Mouse (Mus musculus) stomach, embryonic 15.5 days (tissue): ENCODE results near the gene Clps. TPM values are rescaled to one million over a fixed set of nuclear protein-coding genes. Genes with fewer than 3 reads are reported as not detected.

ENCODE experiments used
- ATAC-seq: fragments of 200-750 bp; cut with Nextera tagmentation; 2 replicates; pipeline ENCODE4 v1.8.0; 2017; ENCODE audit warnings: low read depth, moderate number of reproducible peaks, moderate TSS enrichment; ENCODE audit not compliant: insufficient read depth, low FRiP score
- H3K27ac ChIP-seq: fragments of 300-500 bp; sonication (generic); 2 replicates; pipeline ENCODE4 v1.5.1; 2015; ENCODE audit warnings: mild to moderate bottlenecking, inconsistent platforms
- H3K27me3 ChIP-seq: fragments of 300-500 bp; sonication (generic); replicated peaks from 2 replicates; pipeline ENCODE4 v1.6.1; 2015; ENCODE audit warnings: inconsistent platforms
- H3K36me3 ChIP-seq: fragments of 300-500 bp; sonication (generic); 2 replicates; pipeline ENCODE4 v1.6.1; 2015; ENCODE audit warnings: inconsistent platforms
- H3K4me1 ChIP-seq: fragments of 300-500 bp; sonication (generic); 2 replicates; pipeline ENCODE4 v1.6.1; 2015; ENCODE audit warnings: inconsistent platforms
- H3K4me2 ChIP-seq: fragments of 300-500 bp; sonication (generic); 2 replicates; pipeline ENCODE4 v1.6.1; 2015; ENCODE audit warnings: mild to moderate bottlenecking, inconsistent platforms
- H3K4me3 ChIP-seq: fragments of 300-500 bp; sonication (generic); replicated peaks from 2 replicates; pipeline ENCODE4 v1.5.1; 2015; ENCODE audit warnings: inconsistent platforms
- H3K9ac ChIP-seq: fragments of 300-500 bp; sonication (generic); 2 replicates; pipeline ENCODE4 v1.6.1; 2015; ENCODE audit warnings: inconsistent platforms
- H3K9me3 ChIP-seq: fragments of 300-500 bp; sonication (generic); 2 replicates; pipeline ENCODE4 v1.6.1; 2016; ENCODE audit warnings: inconsistent platforms
- WGBS: fragments of 180-500 bp; shearing (Covaris S2); methylation state at CpG from one replicate; pipeline ENCODE4 v1.1.7; 2015; 5-methylcytosine and 5-hydroxymethylcytosine counted together
- polyA plus RNA-seq: library from polyadenylated mRNA; unstranded; fragments of >200 nt; fragmentation: Nextera tagmentation; extraction: Ambion mirVana; gene quantifications from 2 replicates; pipeline ENCODE4 v1.2.1, GENCODE M21; 2015

Gene Clps
- polyA plus RNA-seq: 3,221 and 3,572 TPM in 2 replicates

DNA sequence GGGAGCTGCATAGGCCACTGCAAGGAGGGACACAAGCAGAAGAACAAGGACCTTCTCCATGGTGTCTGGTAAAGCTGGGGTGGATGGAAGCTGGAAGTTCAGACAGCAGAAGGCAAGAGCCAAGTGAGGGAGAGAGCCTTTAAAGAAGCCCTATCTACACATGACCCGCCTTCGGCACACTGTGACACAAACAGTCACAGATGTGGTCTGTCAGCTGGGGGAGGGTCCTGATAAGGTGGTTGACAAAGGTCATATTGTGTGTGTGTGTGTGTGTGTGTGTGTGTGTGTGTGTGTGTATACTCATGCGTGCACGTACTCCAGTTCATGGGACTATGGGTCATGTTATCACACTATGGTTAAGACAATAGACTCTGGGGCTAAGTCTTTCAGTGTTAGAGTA lies at the start of gene Clps:
Clps (minus strand) TSS at position 169 of the 400 bp plus-strand sequence.
- no peaks in the 10 kb centered on the region for H3K9me3 ChIP-seq
- peaks cover 8% of the 10 kb centered on the region; the same call in 1 of the 2 replicates for H3K4me1 ChIP-seq
- no peaks in the 10 kb centered on the region for H3K27me3 ChIP-seq
- WGBS: 59% methylated on average over 4 of the region's 4 CpGs
- no peaks in the 10 kb centered on the region for H3K36me3 ChIP-seq
- H3K4me2 ChIP-seq: 0 out of 2 replicates have a peak within 1 kb of the TSS, but pooled peaks have one; percentile 2
- peak within 1 kb of the TSS; percentile 82 for H3K27ac ChIP-seq
- H3K9ac ChIP-seq: no peak within 1 kb of the TSS
- peak within 1 kb of the TSS; percentile 17 for H3K4me3 ChIP-seq
- ATAC-seq: peak; percentile 55

- no peak for ATAC-seq
- 74% methylated on average over 3 of the region's 3 CpGs for WGBS
- H3K36me3 ChIP-seq: peaks cover 4% of the 10 kb centered on the region
Observed at GRCm38 (mm10) chr17:28609543-28609942, 49.0 kb upstream of the Clps start.

GRCm38 (mm10) chr17:28601557-28602250 lies 41.1 kb upstream of the Clps start:
- WGBS: 88% methylated on average over 9 of the region's 9 CpGs
- ATAC-seq: no peak
- H3K4me2 ChIP-seq: no peak overlapping the region
- H3K27ac ChIP-seq: no peak overlapping the region
- H3K9ac ChIP-seq: no peak overlapping the region
- no peaks in the 10 kb centered on the region for H3K4me1 ChIP-seq
- no peaks in the 10 kb centered on the region for H3K9me3 ChIP-seq
- no peaks in the 10 kb centered on the region for H3K27me3 ChIP-seq
- H3K36me3 ChIP-seq: peaks cover 41% of the 10 kb centered on the region
- no peak overlapping the region for H3K4me3 ChIP-seq

More at GRCm38 (mm10) chr17:28609543-28609942, 49.0 kb upstream of the Clps start:
- no peak overlapping the region for H3K4me2 ChIP-seq
- no peak overlapping the region for H3K9ac ChIP-seq
- no peaks in the 10 kb centered on the region for H3K9me3 ChIP-seq
- H3K27ac ChIP-seq: no peak overlapping the region
- H3K4me1 ChIP-seq: no peaks in the 10 kb centered on the region
- no peaks in the 10 kb centered on the region for H3K27me3 ChIP-seq
- H3K4me3 ChIP-seq: no peak overlapping the region

DNA sequence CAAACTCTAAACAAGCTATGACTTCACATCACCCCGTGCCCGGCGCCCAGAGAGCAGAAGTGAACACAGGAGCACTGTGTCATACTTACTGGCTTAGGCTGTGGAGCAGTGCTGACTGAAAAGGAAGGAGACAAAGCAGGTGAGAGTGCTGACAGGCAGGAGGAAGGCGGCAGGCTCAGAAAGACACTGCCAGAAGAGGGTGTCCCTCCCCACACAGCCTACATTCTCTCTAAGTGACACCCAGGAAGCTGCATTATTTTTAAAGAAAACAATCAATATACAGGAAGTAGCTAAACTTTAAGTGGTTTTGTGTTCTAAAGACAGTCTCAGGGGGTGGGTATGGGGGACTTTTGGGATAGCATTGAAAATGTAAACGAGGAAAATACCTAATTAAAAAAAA lies 40.2 kb upstream of the Clps start:
- Histone ChIP-seq H3K9ac (no peak overlapping the region), H3K27ac (no peak overlapping the region), H3K4me1 (no peaks in the 10 kb centered on the region), H3K27me3 (no peaks in the 10 kb centered on the region), H3K36me3 (peaks cover 46% of the 10 kb centered on the region), H3K9me3 (no peaks in the 10 kb centered on the region), H3K4me2 (no peak overlapping the region), H3K4me3 (no peak overlapping the region)
- no peak for ATAC-seq
- WGBS: 80% methylated on average over 5 of the region's 5 CpGs

DNA sequence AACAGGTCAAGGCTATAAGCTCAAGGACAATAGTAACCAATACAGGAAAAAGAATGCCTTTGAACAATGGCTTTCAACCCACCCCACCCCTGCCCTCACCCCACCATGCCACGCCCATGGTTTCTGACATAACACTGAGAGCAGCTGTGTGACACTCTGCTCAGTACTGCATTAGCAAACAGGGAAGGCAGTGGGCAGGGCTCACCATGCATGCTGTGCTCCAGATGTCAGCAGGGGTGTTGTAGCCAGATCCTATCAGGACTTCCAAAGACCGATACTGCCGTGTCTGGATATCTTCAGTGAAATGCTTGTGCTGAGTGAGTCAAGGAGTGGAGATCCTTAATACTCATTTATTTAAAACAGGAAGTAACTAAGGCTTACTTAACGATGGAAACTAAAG lies 33.4 kb upstream of the Clps start:
- 55% methylated on average over 4 of the region's 4 CpGs for WGBS
- Histone ChIP-seq H3K36me3 (peaks cover 56% of the 10 kb centered on the region), H3K4me3 (no peak overlapping the region), H3K9me3 (no peaks in the 10 kb centered on the region), H3K27ac (no peak overlapping the region), H3K9ac (no peak overlapping the region), H3K4me1 (no peaks in the 10 kb centered on the region), H3K27me3 (no peaks in the 10 kb centered on the region), H3K4me2 (no peak overlapping the region)
- no peak for ATAC-seq

GRCm38 (mm10) chr17:28592998-28593397 lies 32.4 kb upstream of the Clps start:
- Histone ChIP-seq H3K4me1 (no peaks in the 10 kb centered on the region), H3K36me3 (peaks cover 59% of the 10 kb centered on the region), H3K9ac (no peak overlapping the region), H3K27ac (no peak overlapping the region), H3K9me3 (no peaks in the 10 kb centered on the region), H3K4me3 (no peak overlapping the region), H3K27me3 (no peaks in the 10 kb centered on the region), H3K4me2 (no peak overlapping the region)
- WGBS: 22% methylated on average over 4 of the region's 4 CpGs
- no peak; the same call in 1 of the 2 replicates for ATAC-seq

- Histone ChIP-seq H3K4me1 (no peaks in the 10 kb centered on the region), H3K9ac (no peak overlapping the region), H3K4me3 (no peak overlapping the region), H3K9me3 (no peaks in the 10 kb centered on the region), H3K27ac (no peak overlapping the region), H3K36me3 (peaks cover 59% of the 10 kb centered on the region), H3K27me3 (no peaks in the 10 kb centered on the region), H3K4me2 (no peak overlapping the region)
- WGBS: 91% methylated on average over 5 of the region's 5 CpGs
- no peak for ATAC-seq
Observed at GRCm38 (mm10) chr17:28591476-28591875, 30.9 kb upstream of the Clps start.

DNA sequence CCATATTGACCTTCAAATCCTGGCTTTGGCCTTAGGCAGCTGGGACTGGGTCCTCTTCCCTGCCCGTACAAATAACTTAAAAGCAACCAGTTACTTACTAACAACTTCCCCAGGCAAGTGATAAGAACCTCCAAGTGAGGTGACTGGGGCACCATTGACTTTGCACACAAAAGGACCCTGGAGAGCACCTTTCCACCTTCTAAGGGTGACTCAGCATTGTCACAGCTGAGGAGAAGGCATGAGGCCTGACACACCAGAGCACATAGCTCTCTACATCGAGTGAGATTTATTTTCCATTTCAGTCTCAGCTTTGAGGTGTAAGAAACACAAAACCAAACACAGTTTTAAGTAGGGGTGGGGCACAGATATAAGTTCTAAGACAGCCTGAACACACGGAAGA lies 30.0 kb upstream of the Clps start:
- 77% methylated on average over 3 of the region's 3 CpGs for WGBS
- Histone ChIP-seq H3K4me1 (no peaks in the 10 kb centered on the region), H3K9ac (no peak overlapping the region), H3K27me3 (no peaks in the 10 kb centered on the region), H3K9me3 (no peaks in the 10 kb centered on the region), H3K27ac (no peak overlapping the region), H3K4me2 (no peak overlapping the region), H3K36me3 (peaks cover 56% of the 10 kb centered on the region), H3K4me3 (no peak overlapping the region)
- ATAC-seq: no peak

DNA sequence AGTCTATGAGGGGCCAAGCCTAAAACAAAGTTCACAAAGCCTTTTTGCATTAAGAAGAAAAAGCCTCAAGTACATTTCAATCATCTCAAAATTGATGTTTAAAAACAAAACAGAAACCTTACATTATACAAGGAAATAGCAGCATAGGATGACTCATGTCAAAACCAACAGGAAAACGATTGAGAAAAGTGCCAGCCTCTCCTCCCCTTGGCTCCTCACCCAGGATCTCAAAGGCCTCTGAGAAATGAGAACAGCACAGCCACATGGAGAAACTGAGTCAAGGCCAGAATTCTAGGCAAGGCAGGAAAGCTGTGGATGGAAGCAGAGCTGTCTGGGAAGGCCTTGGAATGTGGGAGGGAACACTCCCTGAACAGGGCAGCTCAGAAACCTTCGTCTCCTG lies 28.0 kb upstream of the Clps start:
- H3K9me3 ChIP-seq: no peaks in the 10 kb centered on the region
- H3K27ac ChIP-seq: no peak overlapping the region
- H3K4me3 ChIP-seq: no peak overlapping the region
- no peaks in the 10 kb centered on the region for H3K27me3 ChIP-seq
- H3K9ac ChIP-seq: no peak overlapping the region
- WGBS: 72% methylated on average over 2 of the region's 2 CpGs
- ATAC-seq: no peak
- H3K36me3 ChIP-seq: peaks cover 51% of the 10 kb centered on the region
- no peak overlapping the region for H3K4me2 ChIP-seq
- H3K4me1 ChIP-seq: no peaks in the 10 kb centered on the region

- no peak overlapping the region for H3K27ac ChIP-seq
- H3K9me3 ChIP-seq: no peaks in the 10 kb centered on the region
- no peak overlapping the region for H3K4me3 ChIP-seq
- no peak overlapping the region for H3K4me2 ChIP-seq
- peaks cover 33% of the 10 kb centered on the region for H3K36me3 ChIP-seq
- no peak overlapping the region for H3K9ac ChIP-seq
- 89% methylated on average over 3 of the region's 3 CpGs for WGBS
- no peak for ATAC-seq
- no peaks in the 10 kb centered on the region for H3K27me3 ChIP-seq
- no peaks in the 10 kb centered on the region for H3K4me1 ChIP-seq
Observed at GRCm38 (mm10) chr17:28586509-28586908, 25.9 kb upstream of the Clps start.

DNA sequence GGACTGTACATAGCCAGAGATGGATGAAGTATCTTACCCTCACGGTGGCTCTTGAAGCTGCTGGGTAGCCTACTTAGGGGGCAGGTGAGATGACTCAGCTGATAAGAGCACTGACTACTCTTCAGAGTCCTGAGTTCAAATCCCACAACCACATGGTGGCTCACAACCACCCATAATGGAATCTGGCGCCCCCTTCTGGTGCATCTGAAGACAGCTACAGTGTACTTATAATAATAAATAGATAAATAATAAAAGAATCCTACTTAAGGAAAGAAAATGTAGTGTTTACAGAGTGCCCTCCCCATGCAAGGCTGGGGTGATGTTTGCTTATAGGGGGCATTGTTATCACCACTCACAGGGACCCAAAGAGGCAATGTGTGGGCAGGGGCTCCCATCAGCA lies 20.5 kb upstream of the Clps start:
- Histone ChIP-seq H3K4me2 (no peak overlapping the region), H3K27me3 (no peaks in the 10 kb centered on the region), H3K4me1 (no peaks in the 10 kb centered on the region), H3K9ac (no peak overlapping the region), H3K36me3 (no peaks in the 10 kb centered on the region), H3K4me3 (no peak overlapping the region), H3K9me3 (no peaks in the 10 kb centered on the region), H3K27ac (no peak overlapping the region)
- WGBS: 61% methylated on average over 2 of the region's 2 CpGs
- no peak for ATAC-seq

- WGBS: 4% methylated on average over 9 of the region's 9 CpGs
- no peak for ATAC-seq
- no peaks in the 10 kb centered on the region for H3K36me3 ChIP-seq
Observed at GRCm38 (mm10) chr17:28580396-28580795, 19.8 kb upstream of the Clps start.

More at GRCm38 (mm10) chr17:28580396-28580795, 19.8 kb upstream of the Clps start:
- Histone ChIP-seq H3K4me3 (no peak overlapping the region), H3K27ac (no peak overlapping the region), H3K4me1 (peaks cover 6% of the 10 kb centered on the region), H3K27me3 (no peaks in the 10 kb centered on the region), H3K9ac (no peak overlapping the region), H3K4me2 (no peak overlapping the region), H3K9me3 (no peaks in the 10 kb centered on the region)
